Mouse (Mus musculus) T-helper 1 cell (primary cell): ENCODE results near the gene Abca8b.
"Not testable (repeated sequence)": the region's sequence is repeated elsewhere in the genome, so short reads cannot be mapped to it uniquely, and the experiment has no call there.

ENCODE experiments used
- in situ Hi-C: fragments of 300-600 bp; cut with MboI, MseI; formaldehyde crosslinking; loops from one replicate; pipeline ENCODE4 v1.15.1; 2025; ENCODE audit warnings: high pct_unique_total_duplicates

Gene Abca8b

GRCm38 (mm10) chr11:109995624-109996023 lies at the start of gene Abca8b:
Gene Abca8b, minus strand, starts transcription at chr11:109995845.
- in situ Hi-C loops: no loop called here

- in situ Hi-C loops: no loop called here
Measured at GRCm38 (mm10) chr11:110037795-110038194, 42.1 kb upstream of the Abca8b start.

DNA sequence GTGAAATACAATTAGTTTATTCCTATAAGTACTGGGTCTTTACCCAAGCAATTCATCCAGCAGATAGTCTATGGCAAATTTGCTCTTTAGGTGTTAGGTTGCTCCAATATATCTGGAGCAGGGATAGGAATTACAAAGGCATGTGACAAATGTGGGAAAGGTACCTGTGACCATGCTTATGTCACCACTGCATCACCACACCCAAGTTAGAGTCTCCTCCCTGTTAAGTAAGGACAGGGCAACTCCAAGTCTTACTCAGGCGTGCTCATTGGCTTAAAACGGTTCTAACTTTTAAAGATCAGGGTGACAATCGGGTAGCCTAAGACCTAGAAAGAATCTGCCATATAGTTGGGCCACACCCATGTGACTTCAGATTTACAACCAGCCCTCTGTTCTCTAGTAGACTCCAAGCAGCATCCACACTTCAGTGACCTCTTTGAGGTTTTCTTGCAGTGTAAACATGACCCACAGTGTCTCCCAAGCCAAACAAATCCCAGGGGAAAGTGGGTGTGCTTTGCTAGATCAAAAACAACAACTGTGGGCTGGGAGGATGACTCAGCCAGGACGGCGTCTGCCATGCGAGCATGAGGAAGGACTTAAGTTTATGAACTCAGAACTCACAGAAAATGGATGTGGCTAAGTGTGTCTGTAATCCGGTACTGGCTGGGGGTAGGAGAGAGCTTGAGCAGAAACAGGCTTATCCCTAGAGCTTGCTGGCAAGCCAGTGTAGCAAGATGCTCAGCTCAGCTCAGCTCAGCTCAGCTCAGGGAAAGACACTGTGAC lies 33.5 kb upstream of the Abca8b start:
- in situ Hi-C loops: no loop called here

DNA sequence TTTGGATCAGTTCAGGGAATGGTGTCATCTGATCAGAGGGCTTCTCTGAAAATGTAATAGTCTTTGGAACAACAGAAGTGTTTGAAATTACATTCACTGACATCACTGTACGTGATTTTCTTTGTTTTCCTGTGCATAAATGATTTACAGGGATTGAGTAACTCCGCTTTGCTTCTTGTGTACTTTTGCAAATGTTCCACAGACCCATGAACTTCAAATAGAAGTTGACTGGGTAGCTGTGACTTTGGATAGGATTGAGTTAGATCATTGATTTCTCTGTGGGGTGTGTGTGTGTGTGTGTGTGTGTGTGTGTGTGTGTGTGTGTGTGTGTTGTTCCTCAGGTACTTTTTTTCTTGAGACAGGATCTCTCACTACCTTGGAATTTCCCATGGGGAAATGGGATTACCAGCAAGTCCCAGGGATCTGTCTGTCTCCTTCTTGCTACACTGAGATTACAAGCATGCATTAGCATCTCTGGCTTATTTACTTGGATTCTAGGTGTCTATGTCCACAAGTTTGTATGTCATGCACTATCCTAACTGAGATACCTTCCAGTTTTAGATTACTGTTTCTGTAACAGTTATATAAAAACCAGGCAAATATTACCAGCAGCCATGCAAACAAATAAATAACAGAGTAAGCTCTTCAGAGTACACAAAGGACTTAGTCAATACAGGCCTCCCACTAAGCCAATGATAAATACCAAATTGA lies 15.3 kb upstream of the Abca8b start:
- in situ Hi-C loops: no loop called here

- in situ Hi-C loops: no loop called here
Measured at GRCm38 (mm10) chr11:109995013-109995412, 632 bp downstream of the Abca8b start.

DNA sequence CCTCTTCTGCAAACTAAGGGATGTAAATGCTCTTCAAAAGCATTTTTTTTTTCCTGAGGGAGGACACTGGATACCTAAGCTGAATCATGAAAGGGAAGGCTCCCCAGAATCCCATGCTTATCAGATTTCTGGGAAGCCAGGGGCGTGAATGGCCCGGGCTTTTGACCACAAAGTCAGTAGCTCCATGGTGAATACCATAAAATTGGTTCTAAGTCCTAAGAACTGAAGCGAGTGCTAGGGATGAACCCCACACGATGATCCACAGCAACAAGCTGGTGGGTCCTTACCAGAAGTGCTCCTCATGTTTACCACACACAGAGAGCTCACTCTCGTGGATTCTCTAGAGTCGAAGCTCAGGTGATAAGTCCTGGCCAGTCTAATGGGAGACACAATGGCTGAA lies 1.6 kb downstream of the Abca8b start:
- in situ Hi-C loops: no loop called here

GRCm38 (mm10) chr11:109991270-109991669 lies 4.4 kb downstream of the Abca8b start:
- in situ Hi-C loops: no loop called here

GRCm38 (mm10) chr11:109990256-109990655 lies 5.4 kb downstream of the Abca8b start:
- in situ Hi-C loops: no loop called here

- in situ Hi-C loops: no loop called here
Measured at GRCm38 (mm10) chr11:109988164-109988563, 7.5 kb downstream of the Abca8b start.

GRCm38 (mm10) chr11:109987460-109988072 lies 8.1 kb downstream of the Abca8b start:
- in situ Hi-C loops: not testable (repeated sequence)

GRCm38 (mm10) chr11:109981872-109982271 lies 13.8 kb downstream of the Abca8b start:
- in situ Hi-C loops: no loop called here

DNA sequence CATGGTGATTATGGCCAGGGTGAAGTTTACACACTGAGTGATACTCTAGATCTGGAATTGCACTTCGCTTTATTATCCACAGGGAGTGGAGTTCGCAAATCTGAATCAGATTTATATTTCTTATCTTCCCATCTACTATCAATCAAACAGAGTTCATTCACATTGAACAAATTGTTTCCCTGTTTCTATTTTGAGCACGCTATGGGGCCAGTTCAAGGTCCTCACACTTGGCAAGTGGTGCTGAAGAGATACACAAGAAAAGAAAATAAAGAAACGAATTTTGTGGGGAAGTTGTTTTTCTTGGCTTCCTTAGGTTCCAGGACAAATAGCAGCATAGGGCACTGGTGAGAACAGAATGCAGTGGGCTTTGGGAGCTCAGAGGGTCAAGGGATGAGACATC lies 25.1 kb downstream of the Abca8b start:
- in situ Hi-C loops: no loop called here

DNA sequence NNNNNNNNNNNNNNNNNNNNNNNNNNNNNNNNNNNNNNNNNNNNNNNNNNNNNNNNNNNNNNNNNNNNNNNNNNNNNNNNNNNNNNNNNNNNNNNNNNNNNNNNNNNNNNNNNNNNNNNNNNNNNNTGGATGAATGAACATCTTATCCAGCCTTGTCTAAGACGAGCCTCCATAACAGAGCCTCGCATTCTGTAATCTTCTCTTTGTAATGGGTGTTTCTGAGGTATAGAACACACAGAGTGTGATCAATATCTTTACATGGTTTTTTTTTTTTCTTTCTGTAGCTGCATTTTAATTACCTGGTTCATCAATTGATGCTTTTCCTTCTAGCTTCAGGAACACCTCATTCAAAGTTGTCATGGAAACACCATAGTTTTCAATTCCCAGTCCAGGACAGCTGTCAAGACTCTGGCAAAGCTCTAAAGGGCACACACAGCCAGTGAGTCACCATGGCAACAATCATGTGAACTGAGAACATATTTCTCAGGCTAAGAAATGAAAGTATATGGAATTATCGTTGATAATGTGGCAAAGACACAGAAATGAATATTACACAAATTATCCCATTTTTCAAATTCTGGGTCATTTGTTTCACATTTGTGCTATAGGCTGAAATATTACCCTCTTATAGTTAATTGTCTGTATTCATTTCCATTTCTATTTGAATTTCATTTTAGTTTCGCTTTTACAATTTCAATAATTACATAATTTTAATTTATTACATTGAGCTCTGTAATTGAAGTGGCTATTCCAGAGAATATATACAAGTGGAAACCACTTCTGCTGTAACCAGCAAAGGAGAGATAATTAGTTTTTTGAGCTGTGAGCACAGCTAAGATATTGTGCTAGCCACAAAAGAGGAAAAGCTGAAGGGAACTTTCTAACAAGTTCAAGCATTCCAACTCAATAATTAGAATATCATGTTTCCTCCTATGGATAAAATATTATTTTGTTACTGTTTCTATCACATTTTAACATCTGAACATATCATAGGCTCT lies 33.9 kb downstream of the Abca8b start:
- in situ Hi-C loops: no loop called here

GRCm38 (mm10) chr11:109955185-109955584 lies 40.5 kb downstream of the Abca8b start:
- in situ Hi-C loops: no loop called here

DNA sequence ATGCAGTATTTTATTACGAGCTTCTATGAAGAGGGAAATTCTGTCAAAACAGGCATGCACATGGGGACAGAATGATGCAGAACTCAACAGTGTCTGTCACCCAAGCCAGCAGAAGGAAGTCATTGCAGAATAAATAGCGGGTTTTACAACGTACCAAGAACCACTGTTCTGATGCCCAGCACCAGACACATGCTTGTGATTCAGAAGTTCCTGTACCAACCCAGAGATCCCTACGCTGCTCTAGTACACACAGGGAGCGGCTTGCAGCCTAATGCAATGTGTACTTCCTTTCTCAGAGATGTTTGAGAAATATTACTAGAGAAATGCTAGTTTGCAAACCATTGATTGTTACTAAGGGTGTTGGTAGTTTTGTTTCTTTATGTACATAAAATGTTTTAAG lies 58.7 kb downstream of the Abca8b start:
- in situ Hi-C loops: no loop called here

DNA sequence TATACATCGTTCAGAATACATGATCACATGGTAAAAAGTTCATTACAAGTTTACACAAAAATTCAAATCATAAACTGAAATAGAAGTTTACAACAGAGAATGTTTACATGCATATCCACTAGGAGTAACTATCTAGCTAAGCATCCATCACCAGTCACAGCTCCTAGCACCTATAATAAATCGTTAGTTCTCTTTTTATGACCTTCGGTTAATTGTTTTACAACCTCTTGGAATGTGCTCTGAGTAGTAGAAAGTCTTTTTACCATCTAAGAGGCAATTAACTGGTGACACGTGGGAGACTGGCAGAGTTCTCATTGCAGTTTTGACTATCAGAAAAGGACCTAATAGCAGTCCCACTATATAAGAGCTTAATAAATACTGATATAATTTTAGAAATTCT lies 62.4 kb downstream of the Abca8b start:
- in situ Hi-C loops: not testable (repeated sequence)

DNA sequence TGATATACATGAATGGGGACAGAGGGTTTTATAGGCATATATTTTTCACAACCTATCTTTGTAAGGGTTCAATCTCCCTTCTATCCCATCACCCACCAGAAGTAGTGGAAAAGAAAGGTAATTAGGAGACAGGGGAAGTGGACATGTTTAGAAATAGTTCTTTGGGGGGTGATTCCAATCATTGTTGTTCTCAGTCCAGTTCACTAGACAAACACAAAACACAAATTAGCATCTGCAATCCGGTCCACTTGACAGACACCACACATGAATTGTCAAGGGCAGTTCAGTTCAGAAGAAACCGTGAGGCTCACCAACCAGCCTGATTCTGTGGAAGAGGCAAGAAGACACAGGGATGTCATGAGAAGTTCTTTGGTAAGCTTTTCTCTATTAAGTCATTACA lies 67.2 kb downstream of the Abca8b start:
- in situ Hi-C loops: no loop called here

GRCm38 (mm10) chr11:109926718-109927680 lies 68.6 kb downstream of the Abca8b start:
- in situ Hi-C loops: no loop called here

GRCm38 (mm10) chr11:109922236-109922635 lies 73.4 kb downstream of the Abca8b start:
- in situ Hi-C loops: no loop called here

DNA sequence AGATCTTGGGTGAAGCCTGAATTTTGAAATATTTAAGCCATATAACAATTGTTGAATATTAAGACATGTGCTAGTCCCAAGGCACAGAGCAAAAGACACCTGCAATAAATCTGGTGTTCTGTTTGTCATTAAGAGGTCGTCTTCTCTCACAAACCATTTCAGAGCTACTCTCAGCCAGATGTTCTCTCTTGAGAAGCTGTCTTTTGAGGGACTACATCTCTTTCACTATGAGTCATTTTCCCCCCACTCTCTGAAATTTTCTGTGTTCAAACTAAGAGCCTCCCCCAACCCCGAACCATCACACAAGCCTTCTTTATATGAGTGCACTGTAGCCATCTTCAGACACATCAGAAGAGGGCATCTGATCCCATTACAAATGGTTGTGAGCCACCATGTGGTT lies 76.2 kb downstream of the Abca8b start:
- in situ Hi-C loops: no loop called here
